In genomic region chr12:72300971-72301370, GRCm38 (mm10) we compare ENCODE assay signal across 13 mouse cellular contexts.
"Had no signal": no experiment of that assay in that cellular context is flagged by ENCODE, and none has a peak within 500 bp of the region (broad histone marks: within the 10 kb centered on the region; RNA-seq: fewer than 3 reads in every experiment).

No protein-coding gene starts in this region.

- H3K4me3 ChIP-seq: limb, embryonic 13.5 days; liver, embryonic 15.5 days; stomach, embryonic 15.5 days had no signal

- ATAC-seq: lung, postnatal 0 days; midbrain, embryonic 16.5 days had no signal

- H3K27me3 ChIP-seq: liver, embryonic 15.5 days; stomach, embryonic 15.5 days had no signal

- H3K36me3 ChIP-seq: limb, embryonic 13.5 days; liver, embryonic 15.5 days; stomach, embryonic 15.5 days had no signal

- H3K4me1 ChIP-seq: liver, embryonic 15.5 days had no signal

- H3K9ac ChIP-seq: limb, embryonic 13.5 days; liver, embryonic 15.5 days; stomach, embryonic 15.5 days had no signal

- H3K9me3 ChIP-seq: liver, embryonic 15.5 days; stomach, embryonic 15.5 days had no signal

- DNase-seq: kidney, adult 8-10 months; kidney, postnatal 36 days; lung, adult 2 months; lung, postnatal 36 days; right cerebral cortex, postnatal 14 days; thymus, postnatal 4 days had no signal

- H3K4me2 ChIP-seq: limb, embryonic 13.5 days; liver, embryonic 11.5 days; liver, embryonic 15.5 days; stomach, embryonic 15.5 days had no signal

- H3K27ac ChIP-seq: kidney, postnatal 0 days; limb, embryonic 13.5 days; liver, embryonic 15.5 days; stomach, embryonic 15.5 days had no signal
